Mouse (Mus musculus): ENCODE data around the gene Zfp641. TPM values are rescaled to one million over a fixed set of nuclear protein-coding genes. Genes with fewer than 3 reads are reported as not detected.

Gene Zfp641
- total RNA-seq (2014; fragmentation: Nextera tagmentation) (not detected in 2 replicates), total RNA-seq (2017) (not detected in 2 replicates)

- ATAC-seq (replicated peaks; ENCODE audit: low FRiP score, low TSS enrichment, poor library complexity, severe bottlenecking): no peak
Observed at GRCm38 (mm10) chr15:98295628-98296551, at the start of gene Zfp641. TSS of gene Zfp641 (minus strand) at chr15:98296161.

- no peak for ATAC-seq (replicated peaks; ENCODE audit: low FRiP score, low TSS enrichment, poor library complexity, severe bottlenecking)
Observed at GRCm38 (mm10) chr15:98340887-98341286, 44.9 kb upstream of the Zfp641 start, which contains the start of gene Olfr284. TSS of gene Olfr284 (minus strand) at chr15:98340987.

GRCm38 (mm10) chr15:98317177-98317724 is 21.3 kb upstream of the Zfp641 start, which contains the start of gene Olfr285:
TSS of gene Olfr285 (minus strand) at chr15:98317353.
- no peak for ATAC-seq (replicated peaks; ENCODE audit: low FRiP score, low TSS enrichment, poor library complexity, severe bottlenecking)

- ATAC-seq (replicated peaks; ENCODE audit: low FRiP score, low TSS enrichment, poor library complexity, severe bottlenecking): no peak
Observed at GRCm38 (mm10) chr15:98315703-98316102, 19.7 kb upstream of the Zfp641 start.

GRCm38 (mm10) chr15:98293651-98294050 is 2.3 kb downstream of the Zfp641 start:
- no peak for ATAC-seq (replicated peaks; ENCODE audit: low FRiP score, low TSS enrichment, poor library complexity, severe bottlenecking)

- no peak for ATAC-seq (replicated peaks; ENCODE audit: low FRiP score, low TSS enrichment, poor library complexity, severe bottlenecking)
Observed at GRCm38 (mm10) chr15:98288566-98288965, 7.4 kb downstream of the Zfp641 start.

- ATAC-seq (replicated peaks; ENCODE audit: low FRiP score, low TSS enrichment, poor library complexity, severe bottlenecking): no peak
Observed at GRCm38 (mm10) chr15:98286418-98286817, 9.5 kb downstream of the Zfp641 start.

GRCm38 (mm10) chr15:98257776-98258175 is 38.2 kb downstream of the Zfp641 start:
- ATAC-seq (replicated peaks; ENCODE audit: low FRiP score, low TSS enrichment, poor library complexity, severe bottlenecking): no peak

GRCm38 (mm10) chr15:98257193-98257592 is 38.8 kb downstream of the Zfp641 start, which contains the start of gene H1fnt:
TSS of gene H1fnt (minus strand) at chr15:98257293.
- no peak for ATAC-seq (replicated peaks; ENCODE audit: low FRiP score, low TSS enrichment, poor library complexity, severe bottlenecking)

- ATAC-seq (replicated peaks; ENCODE audit: low FRiP score, low TSS enrichment, poor library complexity, severe bottlenecking): no peak
Observed at GRCm38 (mm10) chr15:98256271-98256670, 39.7 kb downstream of the Zfp641 start.

Other genes with a start within 250 kb of the Zfp641 start
- 69.0 and 74.9 TPM in 2 replicates for gene Pfkm, start 203.6 kb downstream of the Zfp641 start, total RNA-seq (2014; fragmentation: Nextera tagmentation)
- 63.7 and 89.1 TPM in 2 replicates for gene Pfkm, start 203.6 kb downstream of the Zfp641 start, total RNA-seq (2017)
- gene Senp1, start 202.4 kb downstream of the Zfp641 start, total RNA-seq (2014; fragmentation: Nextera tagmentation): 45.5 and 46.0 TPM in 2 replicates
- 35.2 and 39.0 TPM in 2 replicates for gene Senp1, start 202.4 kb downstream of the Zfp641 start, total RNA-seq (2017)
- 21.0 and 25.6 TPM in 2 replicates for gene Asb8, start 130.5 kb downstream of the Zfp641 start, total RNA-seq (2014; fragmentation: Nextera tagmentation)
- 14.8 and 16.4 TPM in 2 replicates for gene Asb8, start 130.5 kb downstream of the Zfp641 start, total RNA-seq (2017)
- gene Ccdc184, start 129.0 kb downstream of the Zfp641 start, total RNA-seq (2014; fragmentation: Nextera tagmentation): not detected in 2 replicates
- not detected in 2 replicates for gene Ccdc184, start 129.0 kb downstream of the Zfp641 start, total RNA-seq (2017)
- gene Olfr288, start 100.6 kb downstream of the Zfp641 start, total RNA-seq (2014; fragmentation: Nextera tagmentation): not detected in 2 replicates
- not detected in 2 replicates for gene Olfr288, start 100.6 kb downstream of the Zfp641 start, total RNA-seq (2017)
- not detected in 2 replicates for gene Gm44579, start 75.2 kb downstream of the Zfp641 start, total RNA-seq (2014; fragmentation: Nextera tagmentation)
- gene Gm44579, start 75.2 kb downstream of the Zfp641 start, total RNA-seq (2017): not detected in 2 replicates
- not detected in 2 replicates for gene Olfr287, start 75.1 kb downstream of the Zfp641 start, total RNA-seq (2014; fragmentation: Nextera tagmentation)
- gene Olfr287, start 75.1 kb downstream of the Zfp641 start, total RNA-seq (2017): not detected in 2 replicates
- gene Olfr286, start 61.7 kb downstream of the Zfp641 start, total RNA-seq (2014; fragmentation: Nextera tagmentation): not detected in 2 replicates
- gene Olfr286, start 61.7 kb downstream of the Zfp641 start, total RNA-seq (2017): not detected in 2 replicates
- not detected in 2 replicates for gene H1fnt, start 38.9 kb downstream of the Zfp641 start, total RNA-seq (2014; fragmentation: Nextera tagmentation)
- gene H1fnt, start 38.9 kb downstream of the Zfp641 start, total RNA-seq (2017): not detected in 2 replicates
- not detected in 2 replicates for gene Olfr285, start 21.2 kb upstream of the Zfp641 start, total RNA-seq (2014; fragmentation: Nextera tagmentation)
- not detected in 2 replicates for gene Olfr285, start 21.2 kb upstream of the Zfp641 start, total RNA-seq (2017)
- gene Olfr284, start 44.8 kb upstream of the Zfp641 start, total RNA-seq (2014; fragmentation: Nextera tagmentation): not detected in 2 replicates
- not detected in 2 replicates for gene Olfr284, start 44.8 kb upstream of the Zfp641 start, total RNA-seq (2017)
- gene Olfr283, start 84.8 kb upstream of the Zfp641 start, total RNA-seq (2014; fragmentation: Nextera tagmentation): not detected in 2 replicates
- not detected in 2 replicates for gene Olfr283, start 84.8 kb upstream of the Zfp641 start, total RNA-seq (2017)
- not detected in 2 replicates for gene Olfr282, start 135.1 kb upstream of the Zfp641 start, total RNA-seq (2014; fragmentation: Nextera tagmentation)
- gene Olfr282, start 135.1 kb upstream of the Zfp641 start, total RNA-seq (2017): not detected in 2 replicates
- gene Olfr281, start 156.4 kb upstream of the Zfp641 start, total RNA-seq (2014; fragmentation: Nextera tagmentation): not detected in 2 replicates
- not detected in 2 replicates for gene Olfr281, start 156.4 kb upstream of the Zfp641 start, total RNA-seq (2017)
- not detected in 2 replicates for gene OR5BS1P, start 173.7 kb upstream of the Zfp641 start, total RNA-seq (2014; fragmentation: Nextera tagmentation)
- not detected in 2 replicates for gene OR5BS1P, start 173.7 kb upstream of the Zfp641 start, total RNA-seq (2017)
- not detected in 2 replicates for gene Lalba, start 186.6 kb upstream of the Zfp641 start, total RNA-seq (2014; fragmentation: Nextera tagmentation)
- gene Lalba, start 186.6 kb upstream of the Zfp641 start, total RNA-seq (2017): not detected in 2 replicates
- not detected in 2 replicates for gene Olfr279, start 196.2 kb upstream of the Zfp641 start, total RNA-seq (2014; fragmentation: Nextera tagmentation)
- gene Olfr279, start 196.2 kb upstream of the Zfp641 start, total RNA-seq (2017): not detected in 2 replicates
- gene Kansl2, start 238.1 kb upstream of the Zfp641 start, total RNA-seq (2014; fragmentation: Nextera tagmentation): 68.9 and 73.0 TPM in 2 replicates
- 54.4 and 57.7 TPM in 2 replicates for gene Kansl2, start 238.1 kb upstream of the Zfp641 start, total RNA-seq (2017)